Mouse (Mus musculus) kidney, postnatal 36 days (tissue): Measurements from ENCODE around the gene Smug1.

Source experiments
- DNase-seq, 2 experiments: peaks; one replicate each; pipeline ENCODE4 v3.0.0; 2021 to 2022; ENCODE audit warnings: mixed read lengths in 2 of 2

The Smug1 gene

DNA sequence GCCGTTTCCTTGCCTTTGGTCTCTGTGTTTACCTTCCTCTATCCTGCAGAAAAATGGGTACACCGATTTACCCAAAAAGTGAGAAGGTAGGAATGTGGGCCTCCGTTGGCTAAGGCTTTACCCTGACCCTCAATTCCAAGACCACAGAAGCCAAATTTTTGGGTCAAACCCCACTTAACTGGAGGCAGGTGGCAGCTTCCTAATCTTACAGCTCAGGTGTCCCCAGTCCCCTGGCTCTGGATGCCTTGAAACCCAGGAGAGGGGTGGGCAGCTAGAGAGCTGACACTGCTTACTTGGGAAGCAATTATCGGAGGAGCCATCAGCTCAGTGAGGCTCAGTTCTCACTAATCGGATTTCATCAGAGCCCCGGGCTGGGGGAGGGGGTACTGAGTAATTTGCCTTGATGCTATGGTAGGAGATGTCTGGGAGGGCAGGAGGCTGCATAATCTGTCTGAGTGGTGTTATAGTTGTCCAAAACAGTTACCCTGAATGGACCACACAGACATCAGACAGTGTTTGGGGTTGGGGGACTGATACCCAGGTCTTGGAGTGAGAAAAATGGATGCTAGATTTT lies at the start of gene Smug1:
Gene Smug1, minus strand, starts transcription at position 51 of the 574 bp plus-strand sequence.
- DNase-seq = no peak

DNA sequence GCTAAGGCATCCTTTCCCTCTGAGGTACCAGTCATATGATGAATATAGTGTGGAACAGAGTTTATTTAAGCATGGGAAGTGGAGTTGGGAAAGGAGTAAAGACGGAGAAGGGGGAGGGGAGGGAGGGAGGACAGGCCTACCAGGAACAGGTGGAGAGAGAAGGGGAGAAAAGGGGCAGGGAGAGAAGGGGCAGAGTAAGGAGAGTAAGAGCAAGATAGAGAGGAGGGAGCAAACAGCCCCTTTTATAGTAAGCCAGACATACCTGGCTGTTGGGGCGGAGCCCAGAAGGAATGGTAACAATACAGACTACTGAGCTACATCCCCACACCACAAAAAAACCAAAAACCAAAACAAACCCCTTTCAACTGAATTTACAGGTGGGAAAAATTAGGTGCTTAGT lies 49.2 kb upstream of the Smug1 start:
- no peak for DNase-seq

DNA sequence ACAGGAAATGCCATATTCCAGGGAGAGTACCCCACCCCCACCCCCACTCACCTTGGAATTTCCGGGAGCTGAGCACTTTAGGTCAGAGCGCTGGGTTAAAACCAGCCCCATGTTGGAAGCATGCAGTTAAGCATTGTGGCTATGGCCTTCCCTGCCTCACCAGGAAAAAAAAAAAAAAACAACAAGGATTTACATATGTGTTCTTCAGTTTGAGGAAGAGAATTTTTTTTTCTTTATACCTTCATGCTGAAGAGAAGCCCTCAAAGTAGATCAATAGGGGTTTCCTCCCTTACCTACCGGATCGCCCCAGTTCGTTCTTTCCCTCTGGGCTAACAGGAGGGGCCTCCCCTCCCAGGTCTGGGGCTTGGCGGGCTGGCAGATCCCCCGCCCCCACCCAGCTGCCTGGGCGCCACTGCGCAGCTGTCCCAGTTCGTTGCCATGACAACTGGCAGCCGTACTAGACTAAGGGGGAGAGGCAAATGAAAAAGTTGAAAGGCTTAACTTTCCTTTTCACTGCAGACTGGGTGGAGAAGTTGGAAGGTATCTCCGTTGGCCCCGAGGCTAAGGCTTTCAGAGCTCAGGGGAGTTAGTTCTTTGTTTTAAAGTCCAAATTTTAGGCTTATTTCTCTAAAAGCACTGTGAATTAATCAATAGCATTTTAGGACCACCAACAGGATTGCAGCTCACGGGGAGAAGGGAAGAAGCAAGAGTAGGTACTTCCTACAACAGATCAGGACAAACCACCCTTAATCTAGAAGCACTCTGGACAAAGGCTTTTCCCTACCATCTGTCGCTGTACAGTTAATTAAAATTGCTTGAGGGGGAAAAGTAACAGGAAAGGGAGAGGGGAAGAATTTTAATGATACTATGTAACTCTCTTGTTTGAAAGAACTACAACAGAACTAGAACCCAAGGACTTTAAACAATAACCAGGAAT lies 48.3 kb upstream of the Smug1 start:
- DNase-seq = peak; percentile 92

DNA sequence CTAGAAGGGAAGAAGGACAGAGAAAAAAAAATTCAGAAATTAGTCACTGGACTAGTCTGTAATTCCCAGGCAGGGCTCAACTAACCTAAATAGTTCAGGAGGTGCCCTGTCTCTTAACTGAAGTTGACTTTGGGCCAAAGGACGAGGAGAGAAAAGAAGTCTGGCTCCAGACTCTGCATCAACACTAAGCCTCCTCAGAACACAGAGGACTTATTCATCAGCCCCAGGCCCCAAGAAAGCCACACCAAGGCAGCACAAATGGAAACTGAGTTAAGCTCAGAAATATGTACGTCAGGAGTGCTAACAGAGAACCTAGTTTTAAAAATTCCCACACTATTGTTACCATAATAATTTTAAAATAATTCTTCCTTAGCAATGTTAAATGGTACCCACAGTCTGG lies 47.3 kb upstream of the Smug1 start:
- no peak for DNase-seq

DNA sequence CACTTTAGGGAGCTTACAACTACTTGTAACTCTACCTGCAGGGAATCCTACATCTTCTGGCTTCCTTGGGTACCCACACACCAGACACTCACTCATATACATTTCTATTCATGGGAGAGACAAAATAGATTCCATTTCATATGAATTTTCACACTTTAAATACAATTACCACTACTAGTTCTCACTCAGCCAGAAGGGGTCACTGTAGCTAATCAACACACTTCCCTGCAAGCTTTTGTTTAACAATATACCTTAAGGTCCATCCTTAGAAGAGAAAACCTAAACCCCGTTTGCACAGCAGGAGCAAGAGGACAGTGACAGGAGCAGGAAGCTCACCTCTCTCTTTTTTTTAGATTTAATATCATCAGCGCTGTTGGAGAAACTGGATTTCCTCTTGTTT lies 38.3 kb upstream of the Smug1 start:
- DNase-seq = peak; percentile 32 to 43

DNA sequence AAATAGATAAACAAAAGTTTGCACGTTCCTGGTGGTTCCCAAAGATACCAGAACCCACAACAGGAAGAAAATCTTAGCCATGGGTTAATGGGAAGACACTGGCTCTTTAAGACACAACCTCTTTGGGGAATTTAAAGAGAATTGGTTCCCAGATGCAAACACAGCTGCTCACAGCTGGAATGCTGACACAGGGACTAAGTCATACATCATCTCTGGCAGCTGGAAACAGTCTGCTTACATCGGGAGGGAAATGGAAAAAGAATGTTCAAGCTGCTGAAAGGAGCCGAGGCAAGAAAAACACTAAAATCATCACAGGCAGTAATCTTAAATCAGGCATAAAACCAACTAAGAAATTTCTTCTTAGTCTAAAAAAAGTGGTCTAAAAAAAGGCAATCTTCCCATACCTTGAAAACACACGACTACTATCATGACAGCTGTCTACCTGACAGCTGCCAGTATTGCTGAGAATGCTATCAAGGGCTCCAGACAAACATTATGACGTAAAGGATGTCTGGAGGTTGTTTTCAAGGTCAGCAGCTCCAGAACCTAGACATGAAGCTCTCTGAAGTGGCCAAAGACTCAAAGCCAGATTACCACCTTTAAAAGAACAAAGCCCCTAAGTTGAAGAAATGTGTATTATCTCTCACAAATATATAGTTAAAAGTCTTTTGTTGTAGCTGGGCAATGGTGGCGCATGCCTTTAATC lies 35.3 kb upstream of the Smug1 start:
- DNase-seq = peak; percentile 59 to 74

DNA sequence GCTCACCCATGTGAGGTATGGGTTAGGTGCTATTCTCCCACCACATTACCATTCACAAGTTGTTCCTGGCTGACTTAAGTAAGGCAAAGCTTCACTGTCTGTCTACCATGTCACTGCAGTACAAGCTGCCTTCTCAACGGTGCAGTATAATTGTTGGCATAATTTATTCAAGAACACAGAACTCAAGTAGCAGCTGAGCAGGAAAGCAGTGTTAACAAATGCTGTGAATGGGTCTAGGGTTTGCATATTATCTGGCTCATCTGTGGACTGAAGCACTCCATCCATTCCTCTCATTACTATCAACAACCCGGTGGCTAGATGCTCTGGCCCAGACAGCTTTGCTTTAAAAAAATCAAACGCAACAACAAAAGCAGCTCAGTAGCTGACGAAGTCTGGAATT lies 30.9 kb upstream of the Smug1 start:
- DNase-seq = no peak

DNA sequence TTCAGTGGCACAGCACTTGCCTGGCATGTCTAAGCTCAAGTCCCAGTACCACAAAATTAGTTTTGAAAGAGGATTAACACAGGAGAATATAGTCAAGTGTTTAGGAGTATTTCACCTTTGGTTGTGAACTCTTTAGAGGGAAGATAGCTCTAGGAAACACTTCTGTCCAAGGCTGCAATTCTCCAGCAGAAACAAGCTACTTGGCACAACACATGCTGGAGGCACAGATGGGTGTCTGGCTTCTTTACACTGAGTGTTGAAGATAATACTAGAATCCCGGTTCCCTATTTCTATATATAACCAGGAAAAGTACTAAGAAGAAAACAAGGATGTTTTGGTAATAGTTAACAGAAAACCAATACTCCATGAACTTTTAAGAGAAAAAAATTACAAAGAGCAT lies 29.9 kb upstream of the Smug1 start:
- DNase-seq = no peak

DNA sequence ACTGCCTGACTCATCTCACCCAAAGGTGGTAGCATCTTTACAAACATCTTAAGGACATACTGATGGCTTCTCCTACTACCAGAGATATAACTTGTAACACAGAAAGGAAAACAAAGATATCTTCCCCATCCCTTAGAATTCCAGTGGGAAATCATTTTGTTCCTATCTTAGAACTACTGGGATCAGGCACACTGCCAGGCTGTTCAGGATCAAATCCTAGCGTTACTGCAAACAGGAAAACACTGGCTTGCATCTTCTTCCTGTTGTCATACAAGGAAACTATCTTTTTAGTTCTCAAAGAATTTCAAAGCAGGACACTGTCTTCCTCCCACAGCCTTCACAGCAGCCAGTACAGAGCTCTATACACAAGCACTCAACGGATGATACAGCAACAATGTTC lies 26.7 kb upstream of the Smug1 start:
- peak; percentile 83 to 85 for DNase-seq

DNA sequence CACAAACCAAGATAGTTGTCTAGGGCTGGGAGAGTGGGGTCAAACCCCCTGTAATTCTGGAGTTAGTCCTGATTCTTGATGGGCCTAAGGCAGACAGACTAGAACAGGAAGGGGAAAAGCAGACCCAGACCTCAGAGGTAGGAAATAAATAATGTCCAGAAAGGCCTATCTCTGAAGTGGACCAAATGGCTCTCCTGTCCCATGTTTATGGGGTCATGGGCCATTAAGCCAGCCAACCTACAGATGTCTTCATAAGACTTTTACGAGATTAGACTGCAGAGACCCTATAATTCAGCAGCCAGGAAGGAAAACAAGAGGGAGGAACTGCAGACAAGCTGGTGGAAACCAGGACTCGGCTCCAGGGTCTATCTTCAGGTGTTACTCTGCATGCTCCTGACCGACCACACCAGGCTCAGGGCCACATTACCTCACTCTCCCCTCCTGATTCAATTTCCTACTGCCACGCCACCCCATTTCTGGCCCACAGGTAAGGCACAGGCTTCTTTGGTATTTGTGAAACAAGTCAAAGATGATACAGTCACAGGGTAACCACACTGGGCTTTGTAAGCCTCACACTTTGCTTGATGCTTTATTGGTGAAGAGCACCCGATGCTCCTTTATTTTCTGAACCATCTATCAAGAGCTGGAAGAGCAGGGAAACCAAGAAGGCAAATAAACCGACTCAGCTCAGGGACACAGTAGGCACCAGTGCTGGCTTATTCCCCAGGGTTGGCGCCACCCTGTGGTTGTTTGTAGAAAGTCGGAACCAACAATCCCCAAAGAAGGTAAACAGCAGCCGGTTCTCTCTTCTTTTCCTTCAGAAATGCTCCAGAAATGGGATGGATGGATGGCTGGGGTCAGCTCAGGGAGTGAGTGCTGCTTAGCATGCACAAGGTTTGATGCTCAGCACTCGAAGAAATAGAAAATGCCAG lies 23.9 kb upstream of the Smug1 start:
- DNase-seq = peak; percentile 31 to 83

DNA sequence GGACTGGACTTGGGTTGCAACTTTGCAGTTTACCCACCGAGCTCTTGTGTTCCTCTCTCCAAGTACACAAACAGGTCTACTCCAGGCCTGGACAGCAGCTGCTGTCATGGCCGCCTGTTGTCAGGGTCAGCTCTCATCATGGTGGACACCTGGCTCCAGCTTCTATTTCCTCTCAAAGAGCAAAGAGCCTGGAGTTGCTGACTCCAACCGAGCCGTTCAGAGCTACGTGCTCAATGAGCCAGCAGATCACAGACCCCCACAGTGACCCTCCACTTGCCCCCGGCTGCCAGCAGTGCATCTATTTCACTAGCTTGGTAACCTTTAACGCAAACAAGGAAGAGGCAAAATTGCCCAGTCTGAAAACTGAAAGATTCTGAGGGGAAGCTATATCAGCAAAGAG lies 23.2 kb upstream of the Smug1 start:
- no peak for DNase-seq

DNA sequence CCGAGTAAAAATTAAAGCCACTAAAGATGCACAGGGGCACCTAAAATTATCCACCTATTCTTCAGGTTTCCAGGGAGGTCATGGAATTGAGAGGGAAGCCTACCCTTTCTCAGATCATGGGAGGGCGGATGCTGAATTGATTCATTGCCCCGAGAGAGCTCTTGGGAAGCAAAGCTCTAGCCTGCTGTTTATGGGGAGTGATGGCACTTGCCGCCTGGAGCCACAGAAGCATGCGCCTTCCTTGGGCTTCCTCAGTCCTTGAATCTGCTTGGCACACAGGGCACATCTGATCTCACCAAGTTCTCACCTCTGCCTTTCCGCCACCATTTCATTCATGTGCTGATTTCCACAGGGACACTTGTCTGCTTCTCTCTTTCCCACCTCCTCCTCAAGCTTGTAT lies 20.9 kb upstream of the Smug1 start:
- no peak for DNase-seq

DNA sequence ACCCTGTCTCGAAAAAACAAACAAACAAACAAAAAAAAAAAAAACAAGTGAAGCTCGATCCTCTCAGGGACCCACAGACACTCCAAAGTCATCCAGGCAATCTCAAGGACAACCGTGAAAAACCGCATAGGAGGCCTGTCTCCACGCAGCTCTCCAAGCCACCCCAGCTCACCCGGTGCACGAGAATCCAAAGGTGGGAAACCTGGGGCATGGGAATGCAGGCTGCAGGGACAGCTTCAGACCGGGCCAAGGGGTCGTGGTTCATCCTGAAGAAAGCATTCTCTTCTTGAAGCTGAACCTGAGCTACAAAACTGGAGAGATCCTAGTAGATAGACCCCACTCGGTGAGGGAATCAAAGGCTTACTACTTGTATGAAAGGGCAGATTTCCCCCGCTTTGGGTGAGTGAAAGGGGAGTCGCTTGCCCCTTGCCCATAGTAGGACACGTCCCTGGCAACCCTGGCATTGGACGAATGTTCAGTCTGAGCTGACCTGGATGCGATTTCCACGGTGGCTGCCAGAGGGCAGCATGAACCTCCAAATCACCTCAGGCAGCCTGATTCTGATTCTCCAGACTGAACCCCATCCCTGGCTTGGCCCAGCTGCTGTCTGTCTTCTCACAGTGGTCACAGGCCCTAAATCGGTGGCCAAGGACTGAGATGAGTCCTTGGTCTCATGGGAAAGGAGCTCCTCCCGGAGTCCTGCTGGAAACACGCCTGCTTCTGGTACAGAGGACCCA lies 18.7 kb upstream of the Smug1 start:
- DNase-seq = peak; percentile 54 to 82

DNA sequence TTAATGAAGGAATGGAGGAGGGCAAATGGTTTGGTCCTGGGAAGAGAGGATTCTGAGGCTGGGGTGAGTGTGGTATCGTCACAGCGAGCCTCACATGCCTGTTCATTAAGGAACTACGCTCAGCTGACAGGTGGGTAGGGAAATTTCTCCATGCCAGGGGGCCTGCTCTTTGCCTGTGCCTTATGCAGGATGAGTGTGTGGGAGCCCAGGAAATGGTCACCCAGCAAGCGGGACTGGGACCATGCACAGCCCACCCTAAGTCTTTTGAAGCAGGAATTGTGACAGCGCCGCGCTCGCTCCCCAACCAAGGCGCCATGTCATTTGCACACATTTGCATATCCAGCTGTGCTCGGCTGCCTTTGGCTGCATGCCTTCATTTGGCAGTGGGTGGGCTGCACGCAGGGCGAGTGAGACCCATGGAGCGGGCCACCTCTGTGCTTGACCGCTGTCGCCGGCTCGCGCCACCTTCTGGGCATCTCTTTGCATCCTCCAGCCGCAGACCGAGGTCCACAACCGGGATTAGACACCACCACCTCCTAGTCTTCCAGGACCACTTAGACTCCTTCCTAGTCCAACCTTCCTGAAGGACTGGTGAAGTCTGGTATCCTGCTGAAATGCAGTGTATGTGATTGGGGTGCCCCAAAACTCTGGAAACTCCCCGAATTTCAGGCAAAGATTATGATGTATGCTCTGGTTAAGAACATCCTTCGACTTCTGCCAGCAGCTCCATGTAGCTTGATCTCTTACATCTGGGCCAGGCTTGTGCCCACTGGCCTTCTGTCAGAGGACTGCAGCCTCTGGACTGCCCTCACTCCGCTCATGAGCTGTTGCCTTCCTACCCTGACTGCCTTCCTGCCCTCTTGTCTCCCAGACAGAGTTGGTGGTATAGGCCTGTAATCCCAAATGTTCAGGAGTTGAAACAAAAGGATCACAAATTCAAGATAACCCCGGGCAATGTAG lies 17.0 kb upstream of the Smug1 start:
- DNase-seq = peak in 1 of 2 experiments; percentile 59

DNA sequence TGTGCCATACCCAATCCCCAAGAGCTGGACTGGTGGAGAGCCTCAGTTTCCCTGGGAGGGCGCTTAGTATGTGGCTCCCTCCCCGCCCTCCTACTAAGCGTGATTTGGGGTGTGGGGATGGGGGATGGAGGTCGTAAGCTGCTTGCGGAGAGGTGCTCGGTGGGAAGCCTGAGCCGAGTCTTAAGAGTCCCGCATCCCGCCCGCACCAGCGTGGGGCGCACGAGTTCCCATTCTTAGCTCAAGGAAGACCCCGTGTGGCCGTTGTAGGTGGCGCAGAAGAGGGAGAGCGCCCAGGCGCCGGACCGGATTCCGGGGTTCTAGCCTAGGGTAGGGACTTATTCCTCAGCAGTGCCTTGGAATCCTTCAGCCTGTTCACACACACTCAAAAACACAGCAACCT lies 16.2 kb upstream of the Smug1 start:
- peak; percentile 68 to 85 for DNase-seq

DNA sequence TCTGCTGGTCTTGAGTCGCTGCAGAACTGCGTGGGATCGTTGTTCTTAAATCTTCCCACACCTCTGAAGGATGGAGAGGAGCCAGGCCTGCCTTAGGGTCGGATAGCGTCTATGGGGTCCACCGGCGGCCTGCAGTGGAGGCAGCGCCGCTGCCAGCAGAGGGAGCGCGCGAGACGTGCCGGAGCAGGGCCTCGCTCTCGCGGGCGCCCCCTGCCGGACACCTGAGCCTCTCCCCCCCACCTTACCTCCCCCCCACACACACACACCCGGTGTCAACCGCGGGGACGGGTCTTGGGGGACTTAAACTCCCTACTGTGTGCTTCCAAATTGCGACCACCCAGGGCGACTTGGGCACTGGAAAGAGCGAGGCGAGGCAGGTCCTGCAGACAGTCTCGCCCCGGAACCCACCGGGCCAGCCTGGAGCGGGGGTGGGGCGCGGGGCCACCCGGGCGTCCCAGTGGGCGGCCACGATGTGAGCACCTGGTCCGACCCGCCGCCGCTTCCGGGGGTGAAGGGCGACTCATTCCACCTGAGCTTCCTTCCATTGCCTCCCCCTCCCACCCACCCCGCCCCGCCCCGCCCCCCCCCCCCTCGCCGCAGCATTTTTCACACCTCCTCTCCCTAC lies 15.4 kb upstream of the Smug1 start:
- DNase-seq = peak; percentile 79 to 97

DNA sequence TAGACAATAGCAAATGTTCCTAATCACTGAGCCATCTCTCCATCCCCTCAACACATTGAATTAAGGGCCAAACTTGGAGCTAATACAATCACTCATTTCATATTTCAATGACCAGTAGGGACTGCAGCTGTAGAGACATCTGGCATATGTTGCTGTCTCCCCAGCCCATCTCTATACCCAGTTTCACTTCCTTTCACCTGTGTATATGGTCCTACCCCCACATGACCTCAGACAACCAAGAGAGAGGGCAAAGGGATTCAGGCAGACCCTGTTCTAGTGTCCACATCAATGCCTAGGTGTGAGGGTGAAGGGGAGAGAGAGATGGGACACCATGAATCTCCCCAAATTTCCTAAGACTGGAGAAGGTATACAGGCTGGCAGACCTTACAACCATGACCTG lies 13.5 kb upstream of the Smug1 start:
- DNase-seq = no peak

DNA sequence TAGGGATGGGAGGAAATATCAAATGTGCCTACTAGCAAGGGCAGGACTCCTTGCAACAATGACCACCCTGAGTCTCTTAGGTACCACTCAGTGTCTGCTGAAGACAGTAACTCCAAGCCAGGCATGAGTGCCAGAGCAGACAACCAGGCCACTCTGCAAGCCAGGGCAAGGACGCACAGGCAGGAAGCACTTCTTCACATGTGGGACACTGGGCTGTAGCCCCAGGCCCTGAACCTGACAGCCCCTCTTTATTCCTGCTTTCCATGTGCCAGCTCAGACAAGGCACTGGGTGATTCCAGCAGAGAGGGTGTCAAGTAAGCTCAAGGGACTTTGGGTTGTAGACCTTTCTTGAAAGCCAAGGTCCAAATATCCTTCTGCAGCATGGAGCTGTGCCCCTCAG lies 11.9 kb upstream of the Smug1 start:
- DNase-seq = no peak

DNA sequence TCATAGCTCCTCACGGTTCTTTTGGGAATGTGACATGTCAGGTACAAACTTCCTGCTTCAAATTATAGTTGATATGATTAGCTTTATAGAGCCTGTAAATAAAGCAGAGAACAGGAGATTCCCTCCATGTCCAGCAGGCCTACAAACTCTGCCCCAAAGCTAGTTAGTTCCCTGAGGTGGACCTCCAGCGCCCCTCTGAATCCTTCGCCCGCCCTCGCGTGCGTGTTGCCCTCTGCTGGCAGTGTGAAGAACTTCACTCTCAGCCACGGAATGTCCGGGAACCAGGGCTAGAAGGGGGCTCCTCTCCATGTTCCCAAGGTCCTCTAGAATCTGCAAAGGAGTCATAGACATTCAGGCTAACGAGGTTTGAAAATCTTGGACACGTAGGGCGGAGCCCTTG lies 11.2 kb upstream of the Smug1 start:
- peak in 1 of 2 experiments; percentile 65 for DNase-seq

DNA sequence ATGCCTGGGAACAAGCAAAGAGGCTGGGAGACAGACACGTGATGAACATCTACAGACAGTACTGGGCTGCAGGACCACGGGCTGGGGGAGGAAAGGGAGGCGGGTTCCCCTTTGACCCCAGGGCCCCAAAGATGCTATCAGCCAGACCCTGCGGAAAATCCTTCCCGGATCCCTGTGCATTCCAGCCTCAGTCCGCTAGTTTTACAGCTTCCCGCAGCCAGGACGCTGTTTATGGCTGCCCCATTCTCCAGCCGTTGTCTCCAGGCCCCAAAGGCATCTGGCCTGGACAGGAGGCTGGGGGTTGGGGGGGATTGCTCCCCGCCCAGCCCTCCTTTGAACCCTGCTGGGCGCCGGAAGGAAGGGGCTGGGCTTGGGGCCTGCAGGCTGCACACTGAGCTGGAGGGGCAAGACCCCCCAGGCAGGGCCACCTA lies 10.7 kb upstream of the Smug1 start:
- DNase-seq = no peak
